Mouse (Mus musculus): Measurements from ENCODE around the gene Scyl1.

DNA sequence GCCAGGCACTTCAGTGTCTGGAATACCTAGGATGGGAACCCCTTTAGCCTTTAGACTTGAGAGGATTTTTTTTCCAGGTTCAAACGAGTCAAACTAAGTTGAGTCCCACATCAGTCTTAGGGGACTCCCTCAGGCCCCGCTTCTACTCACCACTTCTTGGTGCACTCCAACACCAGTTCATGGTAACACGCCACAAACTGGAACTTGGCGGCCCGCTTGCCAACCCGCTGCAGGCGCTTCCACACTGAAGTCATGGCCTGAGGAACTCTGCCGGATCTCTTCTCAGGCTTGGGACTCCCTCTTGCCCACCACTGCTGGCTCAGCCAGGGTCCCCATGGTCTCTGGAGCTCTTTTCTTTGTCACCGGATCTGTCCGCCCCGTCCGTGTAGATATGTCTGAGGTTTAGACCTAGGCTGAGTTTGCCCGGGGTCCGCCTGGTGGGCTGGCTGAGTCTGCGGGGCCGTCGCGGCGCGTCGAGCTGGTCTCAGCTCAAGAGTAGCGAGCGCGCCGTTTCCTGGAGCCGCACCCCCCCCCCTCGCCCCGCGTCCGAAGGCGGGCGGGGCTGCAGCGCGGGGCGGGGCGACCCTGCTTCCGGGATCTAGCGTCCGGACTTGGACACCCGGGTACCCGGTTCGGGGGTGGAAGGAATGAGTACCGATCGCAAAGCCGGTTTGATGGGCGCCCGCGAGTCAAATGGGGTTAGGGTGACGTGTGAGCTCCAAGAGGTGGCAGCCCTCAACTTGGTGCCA, 45.3 kb downstream of the Scyl1 start, which contains the start of gene Ehbp1l1:
- TF ChIP-seq CTCF (IDR thresholded peaks at IDR 0.05; ENCODE audit: extremely low read depth, insufficient read depth, low read length) = no peak
- TF ChIP-seq POLR2A (IDR thresholded peaks at IDR 0.05; ENCODE audit: extremely low read depth, insufficient read depth, low read length) = no peak

Measured in cortical plate, adult 2 months (tissue).